Mouse (Mus musculus) kidney, postnatal 25 days (tissue): ENCODE measurements around the gene Hist1h2ad.
"Not testable (repeated sequence)": the region's sequence is repeated elsewhere in the genome, so short reads cannot be mapped to it uniquely, and the experiment has no call there.

ENCODE experiments used
- DNase-seq, 2 experiments: peaks; one replicate each; pipeline ENCODE4 v3.0.0; 2021; ENCODE audit warnings: mixed read lengths in 2 of 2

The Hist1h2ad gene

GRCm38 (mm10) chr13:23542225-23542980, 31.8 kb upstream of the Hist1h2ad start:
- not testable (repeated sequence) for DNase-seq

GRCm38 (mm10) chr13:23542999-23543607, 31.1 kb upstream of the Hist1h2ad start, which contains the start of gene Hist1h2bh:
Gene Hist1h2bh, minus strand, starts transcription at chr13:23543392.
- DNase-seq: peak; percentile 74 to 85

- peak; percentile 55 to 71 for DNase-seq
These were observed 30.0 kb upstream of the Hist1h2ad start, which contains the start of gene Hist1h3f for GRCm38 (mm10) chr13:23543965-23544786. Gene Hist1h3f, plus strand, starts transcription at chr13:23544052.

GRCm38 (mm10) chr13:23544787-23545120, 29.4 kb upstream of the Hist1h2ad start:
- DNase-seq: not testable (repeated sequence)

- no peak for DNase-seq
These were observed 27.5 kb upstream of the Hist1h2ad start for GRCm38 (mm10) chr13:23546694-23547093.

- no peak for DNase-seq
These were observed 23.4 kb upstream of the Hist1h2ad start for GRCm38 (mm10) chr13:23550761-23551145.

GRCm38 (mm10) chr13:23551146-23551834, 22.9 kb upstream of the Hist1h2ad start, which contains the start of gene Hist1h4f:
Gene Hist1h4f, minus strand, starts transcription at chr13:23551648.
- DNase-seq: peak; percentile 83 to 88

GRCm38 (mm10) chr13:23551931-23552914, 22.0 kb upstream of the Hist1h2ad start:
- no peak for DNase-seq

- DNase-seq: no peak
These were observed 21.2 kb upstream of the Hist1h2ad start, which contains the start of gene Hist1h1d for GRCm38 (mm10) chr13:23552962-23553361. Gene Hist1h1d, plus strand, starts transcription at chr13:23553262.

- DNase-seq: no peak
These were observed 19.8 kb upstream of the Hist1h2ad start for GRCm38 (mm10) chr13:23554393-23554792.

- peak; percentile 70 to 86 for DNase-seq
These were observed 19.0 kb upstream of the Hist1h2ad start for GRCm38 (mm10) chr13:23554925-23555838.

GRCm38 (mm10) chr13:23555839-23556416, 18.3 kb upstream of the Hist1h2ad start:
- DNase-seq: peak; percentile 73 to 78

GRCm38 (mm10) chr13:23556906-23557305, 17.3 kb upstream of the Hist1h2ad start:
- DNase-seq: no peak

GRCm38 (mm10) chr13:23560699-23561098, 13.5 kb upstream of the Hist1h2ad start:
- DNase-seq: not testable (repeated sequence)

- DNase-seq: not testable (repeated sequence)
These were observed 12.7 kb upstream of the Hist1h2ad start for GRCm38 (mm10) chr13:23561531-23561882.

GRCm38 (mm10) chr13:23561883-23562659, 12.1 kb upstream of the Hist1h2ad start, which contains the start of gene Hist1h3e:
Gene Hist1h3e, minus strand, starts transcription at chr13:23562369.
- peak; percentile 93 to 96 for DNase-seq

- DNase-seq: peak in 1 of 2 experiments; percentile 45
These were observed 11.3 kb upstream of the Hist1h2ad start for GRCm38 (mm10) chr13:23562699-23563462.

- DNase-seq: no peak
These were observed 9.7 kb upstream of the Hist1h2ad start for GRCm38 (mm10) chr13:23564482-23564881.
